Mouse (Mus musculus): ENCODE measurements around the gene Sppl2a.

- TF ChIP-seq CTCF (conservative IDR thresholded peaks at IDR 0.05; ENCODE audit: insufficient read depth, insufficient read length, low read depth, low read length) (no peak), POLR2A (IDR thresholded peaks at IDR 0.05; ENCODE audit: low read depth, low read length) (no peak)
These were observed 35.5 kb downstream of the Sppl2a start for GRCm38 (mm10) chr2:126897511-126897910.
